Mouse (Mus musculus) forebrain, embryonic 10.5 days (tissue): ENCODE measurements around the gene Acsm5. TPM values are rescaled to one million over a fixed set of nuclear protein-coding genes. Genes with fewer than 3 reads are reported as not detected.

Experiments used
- DNase-seq: peaks from one replicate; pipeline ENCODE4 v3.0.0-alpha.2; 2017; ENCODE audit warnings: low spot score; ENCODE audit errors: extremely low spot score
- H3K27ac ChIP-seq: fragments of 300-500 bp; sonication (generic); 2 replicates; pipeline ENCODE4 v1.5.1; 2016; ENCODE audit warnings: mild to moderate bottlenecking
- H3K27me3 ChIP-seq: fragments of 300-500 bp; sonication (generic); 2 replicates; pipeline ENCODE4 v1.6.1; 2016; ENCODE audit warnings: mild to moderate bottlenecking; ENCODE audit not compliant: poor library complexity, severe bottlenecking
- H3K36me3 ChIP-seq: fragments of 300-500 bp; sonication (generic); replicated peaks from 2 replicates; pipeline ENCODE4 v1.6.1; 2016; ENCODE audit warnings: mild to moderate bottlenecking, moderate library complexity
- H3K4me1 ChIP-seq: fragments of 300-500 bp; sonication (generic); 2 replicates; pipeline ENCODE4 v1.6.1; 2016
- H3K4me3 ChIP-seq: fragments of 300-500 bp; sonication (generic); 2 replicates; pipeline ENCODE4 v1.5.1; 2016; ENCODE audit warnings: mild to moderate bottlenecking, moderate library complexity
- H3K9me3 ChIP-seq: fragments of 300-500 bp; sonication (generic); 2 replicates; pipeline ENCODE4 v1.6.1; 2016; ENCODE audit warnings: mild to moderate bottlenecking, moderate library complexity
- WGBS: fragments of 180-500 bp; shearing (Covaris S2); methylation state at CpG from one replicate; pipeline ENCODE4 v1.1.7; 2016; 5-methylcytosine and 5-hydroxymethylcytosine counted together
- polyA plus RNA-seq: library from polyadenylated mRNA; unstranded; fragments of >200 nt; fragmentation: Nextera tagmentation; extraction: Ambion mirVana; gene quantifications from 2 replicates; pipeline ENCODE4 v1.2.1, GENCODE M21; 2016

The Acsm5 gene
- polyA plus RNA-seq, 1 experiment from 2014 or later: not detected

DNA sequence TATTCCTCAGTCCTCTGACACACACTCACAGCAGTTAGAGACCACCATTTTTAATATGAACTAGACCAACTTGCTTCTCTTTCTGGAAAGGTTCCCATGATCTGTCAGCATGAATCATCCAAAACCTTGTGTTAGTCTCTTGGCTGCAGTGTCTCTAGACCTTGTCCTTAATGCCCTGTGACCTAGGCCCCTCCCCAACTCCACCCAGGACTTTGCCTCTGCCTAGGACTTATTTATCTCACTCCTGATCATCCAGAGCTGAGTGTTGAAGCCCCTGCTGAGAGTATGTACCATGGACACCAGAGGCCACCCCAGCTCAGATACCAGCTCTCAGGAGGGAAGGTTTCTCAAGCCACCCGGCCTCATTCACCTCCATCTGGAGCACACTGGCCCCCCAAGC lies 3.1 kb downstream of the Acsm5 start:
- Histone ChIP-seq H3K9me3 (no peaks in the 10 kb centered on the region), H3K4me1 (peaks cover 10% of the 10 kb centered on the region), H3K27ac (no peak overlapping the region), H3K27me3 (0 out of 2 replicates have a peak, but pooled peaks cover 5% of the 10 kb centered on the region), H3K36me3 (no peaks in the 10 kb centered on the region), H3K4me3 (no peak overlapping the region)
- DNase-seq: no peak
- 88% methylated on average over 1 of the region's 1 CpGs for WGBS

DNA sequence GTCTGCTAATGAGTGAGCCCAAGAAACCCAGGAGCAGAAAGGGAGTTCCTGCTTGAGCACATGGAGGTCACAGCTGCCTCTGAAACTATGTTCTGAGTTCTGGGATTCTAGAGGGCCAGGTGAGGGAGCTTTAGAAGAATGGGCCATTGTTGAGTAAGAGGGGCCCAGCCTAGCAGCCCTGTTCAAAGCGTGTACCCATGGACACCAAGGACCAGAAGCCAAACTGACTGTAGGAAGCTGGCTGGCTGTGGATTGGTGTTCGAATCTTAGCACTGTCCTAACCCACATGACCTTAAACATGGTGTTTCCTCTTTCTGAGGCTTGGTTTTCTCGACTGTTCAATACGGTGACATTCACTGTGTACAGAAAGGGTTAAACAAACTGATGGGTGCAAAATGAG lies 4.1 kb downstream of the Acsm5 start, which contains the start of gene Pdilt:
TSS of gene Pdilt (minus strand) at position 101 of the 400 bp plus-strand sequence.
- Histone ChIP-seq H3K9me3 (no peaks in the 10 kb centered on the region), H3K27ac (no peak within 1 kb of the TSS)
- no peak for DNase-seq

DNA sequence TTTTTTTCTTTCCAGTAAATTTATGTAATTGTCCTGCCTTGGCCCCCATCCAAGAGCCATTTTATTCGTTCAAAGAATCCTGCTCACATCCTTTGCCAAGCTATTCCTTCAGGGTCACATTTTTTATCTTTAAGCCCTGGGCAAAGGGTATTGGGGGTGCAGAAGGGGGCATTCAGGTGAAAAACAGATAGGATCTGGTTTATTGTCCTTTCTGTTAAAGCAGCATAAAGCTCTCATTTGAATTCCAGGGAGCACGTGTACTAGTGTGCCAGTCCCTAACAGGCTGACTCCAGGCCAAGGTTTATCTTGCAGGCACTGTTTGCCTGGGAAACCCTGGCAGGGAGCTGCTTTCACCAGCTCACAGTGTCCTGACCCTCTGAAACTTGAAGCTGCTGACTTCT lies 6.6 kb downstream of the Acsm5 start:
- 62% methylated on average over 2 of the region's 2 CpGs for WGBS
- Histone ChIP-seq H3K4me1 (peaks cover 10% of the 10 kb centered on the region), H3K4me3 (no peak overlapping the region), H3K27me3 (0 out of 2 replicates have a peak, but pooled peaks cover 5% of the 10 kb centered on the region), H3K9me3 (no peaks in the 10 kb centered on the region), H3K36me3 (no peaks in the 10 kb centered on the region), H3K27ac (no peak overlapping the region)
- DNase-seq: no peak

More for the DNA sequence above, 4.1 kb downstream of the Acsm5 start, which contains the start of gene Pdilt:
- Histone ChIP-seq H3K27me3 (0 out of 2 replicates have a peak, but pooled peaks cover 5% of the 10 kb centered on the region), H3K36me3 (no peaks in the 10 kb centered on the region), H3K4me1 (peaks cover 10% of the 10 kb centered on the region), H3K4me3 (no peak within 1 kb of the TSS)
- 77% methylated on average over 4 of the region's 4 CpGs for WGBS

DNA sequence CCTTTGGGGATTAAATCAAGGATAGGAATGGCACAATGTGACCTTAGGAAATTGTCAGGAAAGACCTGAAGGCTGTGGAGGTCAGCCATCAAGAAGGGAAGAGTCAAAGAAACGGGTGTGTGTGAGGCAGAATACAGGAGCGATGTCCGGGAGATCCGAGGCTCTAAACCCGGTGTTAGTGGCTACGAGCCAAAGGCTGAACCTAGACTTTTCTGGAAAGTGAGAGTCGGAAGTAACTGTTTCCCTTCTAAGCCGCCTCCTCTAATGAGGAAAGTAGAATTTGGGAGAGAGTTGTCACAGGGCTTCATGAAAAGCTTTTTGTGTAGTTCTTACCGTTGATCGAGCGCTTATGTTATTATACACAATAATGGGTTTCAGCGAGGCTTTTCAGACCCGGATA lies 7.2 kb downstream of the Acsm5 start:
- 62% methylated on average over 13 of the region's 13 CpGs for WGBS
- Histone ChIP-seq H3K27ac (no peak overlapping the region), H3K27me3 (0 out of 2 replicates have a peak, but pooled peaks cover 5% of the 10 kb centered on the region), H3K9me3 (no peaks in the 10 kb centered on the region), H3K4me3 (no peak overlapping the region), H3K36me3 (no peaks in the 10 kb centered on the region), H3K4me1 (peaks cover 10% of the 10 kb centered on the region)
- DNase-seq: peak; percentile 13

DNA sequence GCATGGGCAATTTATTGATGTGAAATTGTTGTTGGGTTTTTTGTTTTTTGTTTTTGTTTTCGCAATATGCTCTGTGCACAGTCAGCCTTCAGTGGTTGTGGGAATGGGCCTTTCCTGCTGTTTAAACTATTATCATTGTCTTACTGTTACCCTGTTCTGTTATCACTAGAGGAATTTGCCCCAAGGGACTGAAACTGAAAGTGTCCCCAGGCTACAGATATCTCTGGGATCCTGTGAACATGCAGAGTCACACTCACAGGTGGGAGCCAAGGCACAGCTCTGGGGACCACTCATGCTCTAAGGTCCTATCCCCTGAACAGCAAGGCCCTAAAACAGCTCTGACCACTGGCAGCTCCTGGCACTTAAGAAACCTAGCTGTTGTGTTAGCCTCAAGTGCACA lies 7.9 kb downstream of the Acsm5 start:
- peaks cover 10% of the 10 kb centered on the region for H3K4me1 ChIP-seq
- 91% methylated on average over 1 of the region's 1 CpGs for WGBS
- H3K4me3 ChIP-seq: no peak overlapping the region
- DNase-seq: peak; percentile 7
- no peak overlapping the region for H3K27ac ChIP-seq
- H3K27me3 ChIP-seq: 0 out of 2 replicates have a peak, but pooled peaks cover 5% of the 10 kb centered on the region
- no peaks in the 10 kb centered on the region for H3K9me3 ChIP-seq
- no peaks in the 10 kb centered on the region for H3K36me3 ChIP-seq

DNA sequence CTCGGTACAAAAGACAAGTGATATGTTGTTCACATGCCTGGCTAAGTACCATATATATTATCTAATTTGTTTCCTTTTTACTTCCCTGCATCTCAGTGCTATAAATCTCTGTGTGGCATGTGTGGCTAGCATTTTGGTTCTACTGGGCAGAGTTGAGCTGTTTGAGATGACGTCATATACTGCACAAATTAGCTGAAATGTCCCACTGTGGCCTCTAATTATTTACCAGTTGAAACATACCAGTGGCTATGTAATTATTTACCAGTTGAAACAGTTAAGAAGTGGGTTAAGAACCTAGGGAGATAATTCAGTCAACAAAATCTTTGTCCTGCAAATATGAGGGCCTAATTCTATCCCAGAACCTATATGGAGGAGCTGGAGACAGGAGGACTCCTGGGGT lies 8.3 kb downstream of the Acsm5 start:
- Histone ChIP-seq H3K4me3 (no peak overlapping the region), H3K27ac (no peak overlapping the region)
- WGBS: 85% methylated on average over 2 of the region's 2 CpGs

DNA sequence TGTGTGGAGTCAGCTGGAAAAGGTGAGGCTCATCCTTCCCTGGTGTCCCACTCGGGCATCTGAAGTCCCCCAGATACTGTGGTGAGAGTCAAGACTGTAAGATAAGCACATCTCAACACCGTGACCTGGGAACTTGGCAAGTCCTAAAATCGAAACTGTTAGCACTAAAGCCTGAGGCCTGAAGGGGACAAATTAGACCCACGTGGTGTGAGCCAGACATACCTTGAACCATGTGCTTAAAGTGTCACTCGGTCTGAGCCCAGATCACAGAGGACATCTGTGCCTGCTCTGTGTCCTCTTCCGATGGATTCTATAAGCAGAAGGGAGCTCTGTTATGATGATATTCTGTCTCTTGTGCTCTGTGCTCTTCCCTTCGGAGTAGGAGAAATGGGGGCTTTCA lies 9.4 kb downstream of the Acsm5 start:
- no peaks in the 10 kb centered on the region for H3K9me3 ChIP-seq
- H3K4me1 ChIP-seq: peaks cover 10% of the 10 kb centered on the region
- 0 out of 2 replicates have a peak, but pooled peaks cover 5% of the 10 kb centered on the region for H3K27me3 ChIP-seq
- peak; percentile 11 for DNase-seq
- H3K36me3 ChIP-seq: no peaks in the 10 kb centered on the region
- 81% methylated on average over 7 of the region's 7 CpGs for WGBS
- no peak overlapping the region for H3K4me3 ChIP-seq
- H3K27ac ChIP-seq: no peak overlapping the region

More for the DNA sequence above, 8.3 kb downstream of the Acsm5 start:
- H3K4me1 ChIP-seq: peaks cover 10% of the 10 kb centered on the region
- no peaks in the 10 kb centered on the region for H3K36me3 ChIP-seq
- H3K9me3 ChIP-seq: no peaks in the 10 kb centered on the region
- DNase-seq: no peak
- H3K27me3 ChIP-seq: 0 out of 2 replicates have a peak, but pooled peaks cover 5% of the 10 kb centered on the region

DNA sequence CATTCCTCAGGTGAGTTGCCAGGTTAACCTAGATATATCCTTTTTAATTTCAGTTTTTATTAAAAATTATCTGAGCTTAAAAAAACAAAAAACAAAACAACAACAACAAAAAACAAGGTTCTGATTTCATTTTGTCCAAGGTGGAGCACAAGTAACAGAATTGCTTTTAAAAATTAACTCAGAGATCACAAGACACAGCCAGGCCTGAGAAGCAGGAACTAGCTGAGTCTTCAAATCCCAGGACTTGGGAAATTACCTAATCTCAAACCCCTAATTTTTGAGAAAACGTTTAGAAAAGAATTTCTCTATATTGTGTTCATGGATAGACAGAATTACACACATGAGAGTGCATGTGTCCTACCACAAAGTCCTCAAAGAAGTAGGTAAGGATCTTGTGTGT lies 13.7 kb downstream of the Acsm5 start:
- no peak for DNase-seq
- H3K4me1 ChIP-seq: no peaks in the 10 kb centered on the region
- H3K36me3 ChIP-seq: no peaks in the 10 kb centered on the region
- H3K27ac ChIP-seq: no peak overlapping the region
- no peaks in the 10 kb centered on the region for H3K9me3 ChIP-seq
- H3K27me3 ChIP-seq: no peaks in the 10 kb centered on the region
- WGBS: 77% methylated on average over 1 of the region's 1 CpGs
- no peak overlapping the region for H3K4me3 ChIP-seq

DNA sequence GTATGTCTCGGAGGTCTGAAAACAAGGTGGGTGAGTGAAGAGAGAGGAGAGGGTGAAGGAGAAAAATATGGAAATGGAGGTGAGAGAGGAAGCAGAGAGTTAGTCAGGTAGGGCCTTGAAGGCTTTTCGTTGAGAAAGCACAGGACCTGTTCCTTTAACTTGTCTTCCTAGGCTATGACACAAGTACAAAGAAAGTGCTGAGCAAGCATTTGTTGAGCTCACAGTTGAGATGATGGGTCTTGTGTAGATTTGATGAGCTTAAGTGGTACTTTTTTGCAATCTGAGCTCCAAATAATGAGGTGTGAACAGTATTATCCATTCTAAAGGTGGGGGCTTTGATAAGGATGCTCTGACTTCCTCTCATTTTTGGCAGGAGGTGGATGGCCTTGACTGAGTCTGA lies 15.1 kb downstream of the Acsm5 start:
- Histone ChIP-seq H3K9me3 (no peaks in the 10 kb centered on the region), H3K4me1 (no peaks in the 10 kb centered on the region), H3K27ac (no peak overlapping the region), H3K4me3 (no peak overlapping the region), H3K27me3 (no peaks in the 10 kb centered on the region), H3K36me3 (no peaks in the 10 kb centered on the region)
- WGBS: 88% methylated on average over 2 of the region's 2 CpGs
- no peak for DNase-seq

DNA sequence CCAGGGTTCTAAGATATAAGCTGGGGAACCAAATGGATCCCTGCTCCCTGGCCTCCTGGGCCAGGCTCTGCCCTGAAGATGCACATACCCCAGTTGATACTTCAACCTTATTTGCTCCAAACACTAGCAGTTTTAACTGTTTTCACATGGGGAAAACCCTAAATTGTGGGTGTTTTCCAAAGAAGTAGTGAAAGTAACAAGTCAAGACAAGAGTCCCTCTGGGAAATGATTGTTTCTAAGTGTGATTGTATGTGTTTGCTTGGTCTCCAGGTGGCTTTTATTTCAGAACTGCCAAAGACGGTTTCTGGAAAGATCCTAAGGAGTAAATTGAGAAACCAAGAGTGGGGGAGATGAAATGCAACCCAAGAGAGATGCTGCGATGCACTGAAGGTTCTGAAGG lies 23.2 kb downstream of the Acsm5 start:
- Histone ChIP-seq H3K27ac (no peak overlapping the region), H3K4me3 (no peak overlapping the region), H3K27me3 (no peaks in the 10 kb centered on the region), H3K9me3 (no peaks in the 10 kb centered on the region), H3K36me3 (no peaks in the 10 kb centered on the region), H3K4me1 (0 out of 2 replicates have a peak, but pooled peaks cover 3% of the 10 kb centered on the region)
- WGBS: 76% methylated on average over 2 of the region's 2 CpGs
- no peak for DNase-seq

DNA sequence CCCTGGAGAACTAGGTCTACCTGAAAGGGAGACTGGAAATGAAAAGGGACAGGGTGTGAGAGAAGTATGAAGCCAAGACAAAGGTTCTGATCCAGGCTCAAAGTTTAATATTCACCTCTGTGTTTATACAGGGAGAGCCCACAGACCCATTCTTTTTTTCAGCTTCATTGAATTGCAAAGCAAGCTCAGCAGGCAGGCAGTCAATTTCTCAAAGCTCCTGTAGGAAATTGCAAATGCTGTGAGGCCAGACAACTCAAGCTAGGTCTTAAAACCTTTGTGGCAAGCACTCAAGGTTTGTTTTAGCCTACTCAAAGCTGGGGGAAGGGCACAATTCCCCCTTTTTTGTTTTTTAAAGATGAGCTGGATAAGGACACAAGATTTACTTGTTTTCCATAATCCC lies 26.3 kb downstream of the Acsm5 start:
- no peaks in the 10 kb centered on the region for H3K36me3 ChIP-seq
- no peak overlapping the region for H3K4me3 ChIP-seq
- H3K27ac ChIP-seq: no peak overlapping the region
- 0 out of 2 replicates have a peak, but pooled peaks cover 3% of the 10 kb centered on the region for H3K4me1 ChIP-seq
- no peak for DNase-seq
- no peaks in the 10 kb centered on the region for H3K9me3 ChIP-seq
- no peaks in the 10 kb centered on the region for H3K27me3 ChIP-seq

DNA sequence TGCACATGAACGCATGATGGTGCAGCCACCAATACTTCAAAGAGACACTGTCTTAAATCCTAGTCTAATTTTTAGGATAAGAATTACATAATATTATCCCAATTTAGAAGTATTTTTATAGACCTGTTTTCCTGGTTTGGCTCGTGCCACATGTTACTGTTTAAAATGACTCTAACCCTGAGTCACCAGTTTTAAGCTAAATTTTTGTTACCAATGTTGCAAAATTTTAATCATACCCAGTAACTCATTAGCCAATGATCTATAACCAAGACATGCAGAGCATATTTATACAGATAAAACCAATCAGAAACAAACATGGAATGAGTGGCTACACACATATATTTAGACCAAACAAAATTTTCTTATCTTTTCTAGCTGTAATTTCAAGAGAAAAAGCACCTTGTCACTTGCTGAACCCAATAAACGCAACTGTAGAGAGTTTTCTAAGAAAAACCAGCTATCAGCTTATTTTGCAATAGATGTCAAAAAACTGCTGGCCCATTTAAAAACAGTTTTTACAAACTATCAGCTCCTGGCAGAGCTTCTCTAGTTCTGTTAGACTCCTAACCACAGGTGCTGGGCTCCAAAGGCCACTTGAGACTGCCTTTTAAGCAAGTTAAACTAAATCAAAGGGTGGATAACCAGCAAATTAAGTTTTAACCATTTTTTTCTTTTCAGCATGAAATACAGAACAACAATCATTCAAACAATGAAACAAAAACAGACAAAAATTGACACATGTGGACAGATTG lies 31.4 kb downstream of the Acsm5 start:
- no peak for DNase-seq
- Histone ChIP-seq H3K27me3 (no peaks in the 10 kb centered on the region), H3K27ac (no peak overlapping the region), H3K4me1 (0 out of 2 replicates have a peak, but pooled peaks cover under 1% of the 10 kb centered on the region), H3K4me3 (no peak overlapping the region), H3K9me3 (no peaks in the 10 kb centered on the region), H3K36me3 (no peaks in the 10 kb centered on the region)
- WGBS: 91% methylated on average over 3 of the region's 3 CpGs

DNA sequence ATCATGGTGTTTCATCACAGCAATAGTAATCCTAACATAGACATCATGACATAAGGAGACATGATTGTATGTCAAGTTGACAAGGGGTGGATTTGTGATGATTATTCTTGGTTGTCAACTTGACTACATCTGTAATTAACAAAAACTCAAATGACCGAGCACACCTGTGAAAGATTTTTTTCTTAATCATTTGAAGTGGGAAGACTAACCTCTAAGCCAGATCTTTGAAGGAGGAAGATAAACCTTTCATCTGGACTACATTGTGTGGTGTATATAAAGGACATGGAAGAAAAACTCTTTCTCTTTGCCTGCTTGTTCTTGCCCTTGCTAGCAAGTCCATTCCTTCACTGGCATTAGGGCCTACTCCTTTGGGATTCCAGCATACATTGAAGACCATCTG lies 34.8 kb downstream of the Acsm5 start, which contains the start of gene Acsm2:
TSS of gene Acsm2 (plus strand) at position 301 of the 400 bp plus-strand sequence.
- Histone ChIP-seq H3K4me1 (no peaks in the 10 kb centered on the region), H3K36me3 (no peaks in the 10 kb centered on the region), H3K27me3 (no peaks in the 10 kb centered on the region), H3K4me3 (no peak within 1 kb of the TSS), H3K9me3 (no peaks in the 10 kb centered on the region), H3K27ac (no peak within 1 kb of the TSS)
- WGBS: 88% methylated on average over 1 of the region's 1 CpGs
- DNase-seq: no peak
